ENCODE assay signal across 8 mouse cellular contexts in the genomic region with DNA sequence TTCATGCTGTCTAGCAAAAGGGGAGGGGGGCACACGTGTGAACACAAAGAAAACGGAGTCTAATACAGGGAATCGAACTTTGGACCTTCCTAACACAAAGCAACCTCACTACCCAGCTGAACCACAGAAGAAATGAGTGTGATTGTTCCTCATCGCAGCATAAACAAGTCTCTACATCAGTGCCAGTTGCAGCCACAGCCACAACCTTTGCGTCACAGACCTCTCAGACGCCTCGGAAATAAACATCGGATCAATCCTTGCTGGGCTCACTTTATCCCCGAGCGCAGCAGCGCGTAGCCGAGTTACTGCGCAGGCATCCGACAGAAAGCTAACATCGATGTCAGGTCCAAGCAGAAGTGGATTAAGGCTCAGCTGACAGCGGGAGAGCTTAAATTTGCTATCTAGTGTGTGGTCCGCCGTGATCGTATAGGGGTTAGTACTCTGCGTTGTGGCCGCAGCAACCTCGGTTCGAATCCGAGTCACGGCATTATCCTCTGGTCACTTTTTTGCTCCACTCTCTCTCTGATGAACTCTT. TPM values are rescaled to one million over a fixed set of nuclear protein-coding genes. Genes with fewer than 3 reads are reported as not detected.
DNase-seq lines count a peak whose midpoint lies in the region; ATAC-seq and TF ChIP-seq lines count a peak whose summit lies in the region.

No protein-coding gene starts in this region.

- intact Hi-C loops in left cerebral cortex, postnatal 25 days (cut with DNase I), result loop anchor here (2.0 kb wide), 1 partner anchor 151 kb away; no protein-coding TSS in a partner anchor

- H3K4me3 ChIP-seq in kidney, embryonic 16.5 days (ENCODE audit: low read length), result peak overlapping the region; percentile 36
- H3K4me3 ChIP-seq in bone marrow macrophage, adult 2 months (ENCODE audit: insufficient read depth, low read length), result peak overlapping the region; percentile 56
- H3K4me3 ChIP-seq in forebrain, embryonic 16.5 days (replicated peaks; ENCODE audit: low read length), result peak overlapping the region; percentile 28
- peak overlapping the region; percentile 6; the same call in 1 of the 2 replicates for H3K4me3 ChIP-seq in neural tube, embryonic 11.5 days (ENCODE audit: low read depth, low read length)

- no peak for TF ChIP-seq CTCF in bone marrow macrophage, adult 2 months (IDR thresholded peaks at IDR 0.05; ENCODE audit: low read depth, low read length)

- ATAC-seq in kidney, embryonic 16.5 days (ENCODE audit: low FRiP score, low TSS enrichment), result 0 out of 2 replicates have a peak, but pooled peaks have one; percentile 19
- ATAC-seq in forebrain, embryonic 16.5 days, result peak; percentile 49; the same call in 1 of the 2 replicates
- ATAC-seq in neural tube, embryonic 11.5 days (ENCODE audit: insufficient read depth, low FRiP score, low TSS enrichment), result no peak

- H3K9ac ChIP-seq in kidney, embryonic 16.5 days (replicated peaks; ENCODE audit: low read length), result no peak overlapping the region
- H3K9ac ChIP-seq in forebrain, embryonic 16.5 days (replicated peaks; ENCODE audit: low read depth, low read length), result no peak overlapping the region
- H3K9ac ChIP-seq in neural tube, embryonic 11.5 days (ENCODE audit: low read length), result no peak overlapping the region

- H3K4me1 ChIP-seq in kidney, embryonic 16.5 days (ENCODE audit: insufficient read depth, low read length), result no peaks in the 10 kb centered on the region
- 0 out of 2 replicates have a peak, but pooled peaks cover 4% of the 10 kb centered on the region for H3K4me1 ChIP-seq in bone marrow macrophage, adult 2 months (ENCODE audit: control insufficient read depth, insufficient read depth, low read length)
- peaks cover 6% of the 10 kb centered on the region for H3K4me1 ChIP-seq in forebrain, embryonic 16.5 days (replicated peaks; ENCODE audit: control insufficient read depth, insufficient read depth, low read length)
- no peaks in the 10 kb centered on the region for H3K4me1 ChIP-seq in neural tube, embryonic 11.5 days (ENCODE audit: control insufficient read depth, insufficient read depth, low read length)

- H3K27me3 ChIP-seq in kidney, embryonic 16.5 days (ENCODE audit: insufficient read depth, low read length), result peaks cover 74% of the 10 kb centered on the region
- peaks cover 55% of the 10 kb centered on the region for H3K27me3 ChIP-seq in forebrain, embryonic 16.5 days (replicated peaks; ENCODE audit: control insufficient read depth, insufficient read depth, low read length)
- H3K27me3 ChIP-seq in neural tube, embryonic 11.5 days (ENCODE audit: control insufficient read depth, insufficient read depth, low read length), result peaks cover 21% of the 10 kb centered on the region; the same call in 1 of the 2 replicates

- no peaks in the 10 kb centered on the region for H3K9me3 ChIP-seq in kidney, embryonic 16.5 days (ENCODE audit: low read length)
- H3K9me3 ChIP-seq in forebrain, embryonic 16.5 days (ENCODE audit: control insufficient read depth, low read length), result peaks cover 2% of the 10 kb centered on the region; the same call in 1 of the 2 replicates
- no peaks in the 10 kb centered on the region for H3K9me3 ChIP-seq in neural tube, embryonic 11.5 days (ENCODE audit: control insufficient read depth, low read length)

- no peaks in the 10 kb centered on the region for H3K36me3 ChIP-seq in kidney, embryonic 16.5 days (ENCODE audit: insufficient read depth, low read length)
- no peaks in the 10 kb centered on the region for H3K36me3 ChIP-seq in forebrain, embryonic 16.5 days (ENCODE audit: control insufficient read depth, insufficient read depth)
- H3K36me3 ChIP-seq in neural tube, embryonic 11.5 days (ENCODE audit: control insufficient read depth, insufficient read depth, low read length), result no peaks in the 10 kb centered on the region

- WGBS in kidney, embryonic 16.5 days, result under 1% methylated on average over 26 of the region's 26 CpGs
- under 1% methylated on average over 26 of the region's 26 CpGs for WGBS in forebrain, embryonic 16.5 days
- under 1% methylated on average over 26 of the region's 26 CpGs for WGBS in neural tube, embryonic 11.5 days

- DNase-seq in kidney, adult 9 months, result no peak
- DNase-seq in left cerebral cortex, postnatal 25 days (ENCODE audit: low spot score in 2 of 2), result peak; percentile 51 to 55
- DNase-seq in neural tube, embryonic 11.5 days (ENCODE audit: low spot score), result peak; percentile 53
- DNase-seq in ovary, adult 18-20 months (ENCODE audit: low spot score), result no peak
- no peak for DNase-seq in urinary bladder, postnatal 4 days (ENCODE audit: low spot score in 2 of 2)

- peak overlapping the region; percentile 40 for H3K4me2 ChIP-seq in kidney, embryonic 16.5 days (replicated peaks; ENCODE audit: low read depth, low read length)
- H3K4me2 ChIP-seq in forebrain, embryonic 16.5 days (ENCODE audit: low read length), result peak overlapping the region; percentile 20; the same call in 1 of the 2 replicates
- peak overlapping the region; percentile 31 for H3K4me2 ChIP-seq in neural tube, embryonic 11.5 days (ENCODE audit: low read depth)

- H3K27ac ChIP-seq in kidney, embryonic 16.5 days (ENCODE audit: low read length), result no peak overlapping the region
- no peak overlapping the region for H3K27ac ChIP-seq in bone marrow macrophage, adult 2 months (ENCODE audit: insufficient read depth, low read depth, low read length)
- no peak overlapping the region for H3K27ac ChIP-seq in forebrain, embryonic 16.5 days (ENCODE audit: low read length)
- no peak overlapping the region for H3K27ac ChIP-seq in neural tube, embryonic 11.5 days (ENCODE audit: low read depth, low read length)

- TF ChIP-seq POLR2A in bone marrow macrophage, adult 2 months (IDR thresholded peaks at IDR 0.05; ENCODE audit: borderline replicate concordance, low read depth, low read length), result no peak

RNA-seq across cellular contexts. Expression of a gene that starts 16.5 kb away (rescaled TPM):
- polyA plus RNA-seq in kidney, embryonic 16.5 days (2015; fragmentation: Nextera tagmentation; extraction: Ambion mirVana), result 0.25 TPM in 1 of 2 replicates, not detected in the other
- polyA plus RNA-seq in bone marrow macrophage, adult 2 months (2012; ENCODE audit: insufficient read depth, insufficient read length, missing spikeins), result not detected in 2 replicates
- not detected in 2 replicates for polyA plus RNA-seq in forebrain, embryonic 16.5 days (2015; fragmentation: Nextera tagmentation; extraction: Ambion mirVana)
- total RNA-seq in left cerebral cortex, postnatal 25 days (2021), result not detected
- not detected in 2 replicates for polyA plus RNA-seq in neural tube, embryonic 11.5 days (2014; fragmentation: Nextera tagmentation; extraction: Ambion mirVana)

Comparison
In these comparisons a context has a peak if more than half of its experiments do, and no peak if none do; other contexts are left out.
1. H3K4me3 ChIP-seq: peak in every context shown above with its lines; median percentile 56 in bone marrow macrophage, adult 2 months; 36 in kidney, embryonic 16.5 days; 28 in forebrain, embryonic 16.5 days; 6 in neural tube, embryonic 11.5 days.
2. DNase-seq: peak in left cerebral cortex, postnatal 25 days (2 of 2) and neural tube, embryonic 11.5 days (single experiment); none in kidney, adult 9 months (single experiment), ovary, adult 18-20 months (single experiment) and urinary bladder, postnatal 4 days (0 of 2).
3. Peak in every context shown above with its lines, with median percentiles within 50 percentile points of each other: H3K4me2 ChIP-seq.